Mouse (Mus musculus): ENCODE results near the gene Eef1b2. TPM values are rescaled to one million over a fixed set of nuclear protein-coding genes. Genes with fewer than 3 reads are reported as not detected.
A peak's percentile ranks its signal among the peaks of the same experiment; 100 is the strongest.
"Not testable (repeated sequence)": the region's sequence is repeated elsewhere in the genome, so short reads cannot be mapped to it uniquely, and the experiment has no call there.

The Eef1b2 gene
- total and polyA plus RNA-seq, 3 experiments, result 1,302 to 1,881 (median 1,842) TPM

DNA sequence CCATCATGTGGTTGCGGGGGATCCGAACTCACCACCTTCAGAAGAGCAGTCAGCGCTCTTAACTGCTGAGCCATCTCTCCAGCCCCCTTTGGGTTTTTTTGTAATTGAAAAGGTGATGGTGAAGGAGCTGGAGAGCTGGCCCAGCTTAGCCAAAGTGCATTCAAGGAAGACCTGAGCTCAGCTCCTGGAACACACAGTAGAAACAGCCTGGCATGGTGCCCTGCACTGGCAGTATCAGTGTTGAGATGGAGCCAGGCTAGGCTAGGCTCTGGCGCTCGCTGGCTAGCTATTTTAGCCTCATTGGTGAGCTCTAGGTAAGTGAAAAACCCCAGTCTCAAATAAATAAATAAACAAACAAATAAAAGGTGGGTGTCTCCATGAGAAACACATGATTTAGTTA is 5.6 kb downstream of the Eef1b2 start:
- H3K9ac ChIP-seq (ENCODE audit: insufficient read depth, low read depth), result no peak overlapping the region
- H3K9me3 ChIP-seq (replicated peaks; ENCODE audit: low read length), result no peaks in the 10 kb centered on the region
- no peak overlapping the region for H3K4me3 ChIP-seq (replicated peaks in 1 of 3; ENCODE audit: low read depth in 2 of 3, low read length in 2 of 3, poor library complexity in 1 of 3)
- peaks cover 18% of the 10 kb centered on the region for H3K79me2 ChIP-seq (replicated peaks; ENCODE audit: control insufficient read depth, extremely low read depth, insufficient read depth, poor library complexity, severe bottlenecking)
- H3K27me3 ChIP-seq (replicated peaks), result no peaks in the 10 kb centered on the region
- no peak overlapping the region for H3K27ac ChIP-seq (ENCODE audit: insufficient read depth, low read depth)
- in situ Hi-C loops (cut with MboI; ENCODE audit: low pct_ligation_motif_present, low pct_unique_long_range_greater_than_20kb, low sequenced_read_pairs) (no loop called here), dilution Hi-C loops (cut with MboI; ENCODE audit: extremely low pct_ligation_motif_present, extremely low pct_unique_long_range_greater_than_20kb, low sequenced_read_pairs) (no loop called here)
- H3K4me2 ChIP-seq (ENCODE audit: insufficient read depth, low read depth, poor library complexity, severe bottlenecking), result no peak overlapping the region
- H3K4me1 ChIP-seq (ENCODE audit: control insufficient read depth in 1 of 2, insufficient read depth in 2 of 2), result peaks cover 0 to 27% of the 10 kb centered on the region in 2 experiments; a peak in 2 of 4 replicates
- TF ChIP-seq ZMIZ1 (IDR thresholded peaks at IDR 0.05; ENCODE audit: low read depth, low read length) (no peak), CHD1 (IDR thresholded peaks at IDR 0.05; ENCODE audit: low read depth, low read length) (no peak), ZKSCAN1 (IDR thresholded peaks at IDR 0.05; ENCODE audit: borderline replicate concordance, low read depth, low read length) (no peak), IRF4 (IDR thresholded peaks at IDR 0.05; ENCODE audit: low read depth, low read length) (no peak), RCOR1 (conservative IDR thresholded peaks at IDR 0.05; ENCODE audit: low read depth, low read length) (no peak), MXI1 (IDR thresholded peaks at IDR 0.05; ENCODE audit: low read depth, low read length) (no peak), MAZ (IDR thresholded peaks at IDR 0.05; ENCODE audit: low read depth, low read length) (no peak), BHLHE40 (IDR thresholded peaks at IDR 0.05; ENCODE audit: low read depth, low read length) (no peak), NRF1 (IDR thresholded peaks at IDR 0.05; ENCODE audit: low read depth, low read length) (no peak), POLR2AphosphoS2 (IDR thresholded peaks at IDR 0.05; ENCODE audit: low read depth, low read length) (no peak), E2F4 (IDR thresholded peaks at IDR 0.05; ENCODE audit: insufficient replicate concordance, low read depth, low read length) (no peak), USF1 (IDR thresholded peaks at IDR 0.05; ENCODE audit: low read depth, low read length) (no peak), MAX (IDR thresholded peaks at IDR 0.05; ENCODE audit: low read length) (no peak), EP300 (IDR thresholded peaks at IDR 0.05; ENCODE audit: low read length) (no peak), ZC3H11A (IDR thresholded peaks at IDR 0.05; ENCODE audit: low read depth, low read length) (no peak)
- DNase-seq (ENCODE audit: extremely low read depth), result no peak
- peaks cover 29 to 50% of the 10 kb centered on the region in 2 experiments for H3K36me3 ChIP-seq (replicated peaks in 1 of 2; ENCODE audit: control insufficient read depth in 1 of 2, insufficient read depth in 1 of 2, low read length in 1 of 2)

DNA sequence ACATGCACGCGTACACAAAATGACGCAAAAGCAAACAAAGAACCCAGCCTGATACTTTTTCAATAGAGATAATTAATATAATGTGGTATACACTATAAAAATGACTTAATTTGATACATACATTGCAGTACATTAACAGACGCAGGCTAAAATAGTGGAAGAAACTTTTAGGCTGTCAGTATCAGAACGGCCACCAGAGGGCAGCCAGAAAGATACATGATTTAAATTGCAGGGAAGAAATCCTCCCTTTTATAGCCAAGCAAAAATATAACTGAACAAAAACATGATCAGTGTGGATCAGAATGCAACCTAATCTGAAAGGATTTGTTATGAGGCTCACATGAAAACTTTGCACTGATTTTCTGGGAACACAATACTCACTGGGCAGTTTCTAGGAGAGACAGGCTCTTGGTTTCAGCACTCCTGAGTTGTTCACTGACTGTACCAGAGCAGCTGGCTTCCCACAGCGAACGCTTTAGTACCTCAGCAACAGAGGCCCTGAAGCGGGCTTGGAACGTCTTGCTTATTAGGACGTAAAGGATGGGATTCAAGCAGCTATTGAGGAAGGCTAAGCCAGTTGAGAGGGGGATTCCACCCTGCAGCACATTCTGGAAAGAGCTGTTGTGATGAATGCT is 6.1 kb downstream of the Eef1b2 start:
- Histone ChIP-seq H3K4me2 (ENCODE audit: insufficient read depth, low read depth, poor library complexity, severe bottlenecking) (no peak overlapping the region), H3K27me3 (replicated peaks) (no peaks in the 10 kb centered on the region), H3K9me3 (replicated peaks; ENCODE audit: low read length) (no peaks in the 10 kb centered on the region), H3K79me2 (replicated peaks; ENCODE audit: control insufficient read depth, extremely low read depth, insufficient read depth, poor library complexity, severe bottlenecking) (peaks cover 13% of the 10 kb centered on the region), H3K27ac (ENCODE audit: insufficient read depth, low read depth) (no peak overlapping the region), H3K4me1 (ENCODE audit: control insufficient read depth in 1 of 2, insufficient read depth in 2 of 2) (peaks cover 0 to 27% of the 10 kb centered on the region in 2 experiments; a peak in 2 of 4 replicates), H3K4me3 (replicated peaks in 1 of 3; ENCODE audit: low read depth in 2 of 3, low read length in 2 of 3, poor library complexity in 1 of 3) (no peak overlapping the region), H3K9ac (ENCODE audit: insufficient read depth, low read depth) (no peak overlapping the region), H3K36me3 (replicated peaks in 1 of 2; ENCODE audit: control insufficient read depth in 1 of 2, insufficient read depth in 1 of 2, low read length in 1 of 2) (peaks cover 29 to 47% of the 10 kb centered on the region in 2 experiments)
- in situ Hi-C loops (cut with MboI; ENCODE audit: low pct_ligation_motif_present, low pct_unique_long_range_greater_than_20kb, low sequenced_read_pairs) (no loop called here), dilution Hi-C loops (cut with MboI; ENCODE audit: extremely low pct_ligation_motif_present, extremely low pct_unique_long_range_greater_than_20kb, low sequenced_read_pairs) (no loop called here)
- no peak for TF ChIP-seq USF1 (IDR thresholded peaks at IDR 0.05; ENCODE audit: low read depth, low read length)
- TF ChIP-seq SMC3 (IDR thresholded peaks at IDR 0.05; ENCODE audit: low read depth, low read length), result peak; percentile 46
- peak; percentile 36 to 69; a peak in 3 of 4 replicates for TF ChIP-seq CTCF (conservative IDR thresholded peaks at IDR 0.05 in 1 of 2, IDR thresholded peaks at IDR 0.05 in 1 of 2; ENCODE audit: low read depth in 2 of 2, low read length in 2 of 2)
- TF ChIP-seq CHD2 (IDR thresholded peaks at IDR 0.05; ENCODE audit: low read length), result peak; percentile 23; the same call in 1 of the 2 replicates
- peak; percentile 13 for TF ChIP-seq RAD21 (IDR thresholded peaks at IDR 0.05; ENCODE audit: low read depth, low read length)
- no peak for TF ChIP-seq MEF2A (IDR thresholded peaks at IDR 0.05; ENCODE audit: borderline replicate concordance, low read depth, low read length)
- 0 out of 2 replicates have a peak, but pooled peaks have one; percentile 18 for TF ChIP-seq MYC (IDR thresholded peaks at IDR 0.05; ENCODE audit: low read depth, low read length)
- no peak for TF ChIP-seq NELFE (IDR thresholded peaks at IDR 0.05; ENCODE audit: low read depth, low read length)
- peak; percentile 45 for DNase-seq (ENCODE audit: extremely low read depth)

DNA sequence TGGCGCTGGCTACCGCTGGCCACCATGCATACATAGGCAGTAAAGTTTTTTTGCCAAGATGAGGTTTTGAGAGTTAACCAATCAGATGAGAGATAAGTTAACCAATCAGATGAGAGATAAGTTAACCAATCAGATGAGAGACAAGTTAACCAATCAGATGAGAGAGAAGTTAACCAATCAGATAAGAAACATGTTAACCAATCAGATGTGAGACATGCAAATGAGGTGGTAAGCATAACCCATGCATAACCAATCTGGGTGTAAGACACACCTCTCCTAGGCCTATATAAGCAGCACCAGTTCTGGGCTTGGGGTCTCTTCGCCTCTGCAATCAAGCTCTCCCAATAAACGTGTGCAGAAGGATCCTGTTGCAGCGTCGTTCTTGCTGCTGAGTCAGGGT is 8.8 kb downstream of the Eef1b2 start:
- DNase-seq (ENCODE audit: extremely low read depth); H3K4me2 ChIP-seq (ENCODE audit: insufficient read depth, low read depth, poor library complexity, severe bottlenecking); H3K9me3 ChIP-seq (replicated peaks; ENCODE audit: low read length); H3K27ac ChIP-seq (ENCODE audit: insufficient read depth, low read depth); H3K9ac ChIP-seq (ENCODE audit: insufficient read depth, low read depth); H3K27me3 ChIP-seq (replicated peaks); H3K4me1 ChIP-seq (ENCODE audit: control insufficient read depth in 1 of 2, insufficient read depth in 2 of 2); in situ Hi-C loops (cut with MboI; ENCODE audit: low pct_ligation_motif_present, low pct_unique_long_range_greater_than_20kb, low sequenced_read_pairs); H3K79me2 ChIP-seq (replicated peaks; ENCODE audit: control insufficient read depth, extremely low read depth, insufficient read depth, poor library complexity, severe bottlenecking); H3K4me3 ChIP-seq (replicated peaks in 1 of 3; ENCODE audit: low read depth in 2 of 3, low read length in 2 of 3, poor library complexity in 1 of 3); dilution Hi-C loops (cut with MboI; ENCODE audit: extremely low pct_ligation_motif_present, extremely low pct_unique_long_range_greater_than_20kb, low sequenced_read_pairs): not testable (repeated sequence)
- H3K36me3 ChIP-seq (replicated peaks in 1 of 2; ENCODE audit: control insufficient read depth in 1 of 2, insufficient read depth in 1 of 2, low read length in 1 of 2), result peaks cover 5 to 24% of the 10 kb centered on the region in 2 experiments

Data from CH12.LX (cell line).